Mouse (Mus musculus) midbrain, embryonic 12.5 days (tissue): ENCODE measurements around the gene Rimbp2. TPM values are rescaled to one million over a fixed set of nuclear protein-coding genes. Genes with fewer than 3 reads are reported as not detected.
"Not testable (repeated sequence)": the region's sequence is repeated elsewhere in the genome, so short reads cannot be mapped to it uniquely, and the experiment has no call there.

Source experiments
- ATAC-seq: fragments of 200-750 bp; cut with Nextera tagmentation; 2 replicates; pipeline ENCODE4 v1.8.0; 2017; ENCODE audit warnings: low read depth, moderate TSS enrichment, moderate library complexity; ENCODE audit not compliant: low FRiP score
- H3K27ac ChIP-seq: fragments of 300-500 bp; sonication (generic); replicated peaks from 2 replicates; pipeline ENCODE4 v1.5.1; 2016; ENCODE audit warnings: mild to moderate bottlenecking
- H3K27me3 ChIP-seq: fragments of 300-500 bp; sonication (generic); 2 replicates; pipeline ENCODE4 v1.6.1; 2016; ENCODE audit warnings: mild to moderate bottlenecking
- H3K36me3 ChIP-seq: fragments of 300-500 bp; sonication (generic); 2 replicates; pipeline ENCODE4 v1.6.1; 2016
- H3K4me1 ChIP-seq: fragments of 300-500 bp; sonication (generic); 2 replicates; pipeline ENCODE4 v1.6.1; 2016
- H3K4me2 ChIP-seq: fragments of 300-500 bp; sonication (generic); replicated peaks from 2 replicates; pipeline ENCODE4 v1.6.1; 2016; ENCODE audit warnings: mild to moderate bottlenecking, moderate library complexity
- H3K4me3 ChIP-seq: fragments of 300-500 bp; sonication (generic); 2 replicates; pipeline ENCODE4 v1.5.1; 2016; ENCODE audit warnings: mild to moderate bottlenecking
- H3K9ac ChIP-seq: fragments of 300-500 bp; sonication (generic); replicated peaks from 2 replicates; pipeline ENCODE4 v1.6.1; 2016; ENCODE audit warnings: mild to moderate bottlenecking, moderate library complexity
- H3K9me3 ChIP-seq: fragments of 300-500 bp; sonication (generic); 2 replicates; pipeline ENCODE4 v1.6.1; 2016; ENCODE audit warnings: mild to moderate bottlenecking
- WGBS: fragments of 180-500 bp; shearing (Covaris S2); methylation state at CpG from one replicate; pipeline ENCODE4 v1.1.7; 2016; 5-methylcytosine and 5-hydroxymethylcytosine counted together
- polyA plus RNA-seq: library from polyadenylated mRNA; unstranded; fragments of >200 nt; fragmentation: Nextera tagmentation; extraction: Ambion mirVana; gene quantifications from 2 replicates; pipeline ENCODE4 v1.2.1, GENCODE M21; 2016

Rimbp2 gene
- 1.9 and 2.5 TPM in 2 replicates for polyA plus RNA-seq

GRCm38 (mm10) chr5:128953278-128954070 is at the start of gene Rimbp2:
TSS of gene Rimbp2 (minus strand) at chr5:128953486.
- Histone ChIP-seq H3K27me3 (peaks cover 20% of the 10 kb centered on the region), H3K36me3 (no peaks in the 10 kb centered on the region), H3K27ac (peak within 1 kb of the TSS; percentile 70), H3K9me3 (peaks cover 6% of the 10 kb centered on the region; the same call in 1 of the 2 replicates), H3K4me1 (peaks cover 21% of the 10 kb centered on the region), H3K9ac (peak within 1 kb of the TSS; percentile 65), H3K4me2 (peak within 1 kb of the TSS; percentile 89), H3K4me3 (peak within 1 kb of the TSS; percentile 56)
- ATAC-seq: peak; percentile 75
- WGBS: 7% methylated on average over 17 of the region's 17 CpGs

- no peak for ATAC-seq
- no peak overlapping the region for H3K27ac ChIP-seq
- 66% methylated on average over 14 of the region's 14 CpGs for WGBS
- H3K4me1 ChIP-seq: peaks cover 26% of the 10 kb centered on the region
- no peak overlapping the region for H3K4me3 ChIP-seq
- H3K36me3 ChIP-seq: peaks cover 11% of the 10 kb centered on the region
- H3K9me3 ChIP-seq: no peaks in the 10 kb centered on the region
- H3K27me3 ChIP-seq: no peaks in the 10 kb centered on the region
- H3K9ac ChIP-seq: no peak overlapping the region; the same call in 1 of the 2 replicates
- H3K4me2 ChIP-seq: no peak overlapping the region
Observed at GRCm38 (mm10) chr5:129002571-129003011, 49.3 kb upstream of the Rimbp2 start.

GRCm38 (mm10) chr5:129000706-129001468 is 47.6 kb upstream of the Rimbp2 start:
- Histone ChIP-seq H3K36me3 (peaks cover 17% of the 10 kb centered on the region), H3K27ac (no peak overlapping the region), H3K9ac (no peak overlapping the region), H3K27me3 (no peaks in the 10 kb centered on the region), H3K4me1 (peaks cover 10% of the 10 kb centered on the region; the same call in 1 of the 2 replicates), H3K4me2 (no peak overlapping the region), H3K4me3 (no peak overlapping the region), H3K9me3 (no peaks in the 10 kb centered on the region)
- no peak for ATAC-seq
- WGBS: 39% methylated on average over 8 of the region's 8 CpGs

GRCm38 (mm10) chr5:128987141-128987954 is 34.1 kb upstream of the Rimbp2 start:
- Histone ChIP-seq H3K4me3 (no peak overlapping the region), H3K9me3 (no peaks in the 10 kb centered on the region), H3K4me2 (no peak overlapping the region), H3K36me3 (peaks cover 48% of the 10 kb centered on the region), H3K4me1 (no peaks in the 10 kb centered on the region), H3K27me3 (no peaks in the 10 kb centered on the region; the same call in 1 of the 2 replicates), H3K9ac (no peak overlapping the region), H3K27ac (no peak overlapping the region)
- WGBS: 84% methylated on average over 19 of the region's 19 CpGs
- ATAC-seq: no peak

GRCm38 (mm10) chr5:128985946-128986345 is 32.7 kb upstream of the Rimbp2 start:
- Histone ChIP-seq H3K4me3 (no peak overlapping the region), H3K4me2 (no peak overlapping the region), H3K9me3 (no peaks in the 10 kb centered on the region), H3K9ac (no peak overlapping the region), H3K4me1 (no peaks in the 10 kb centered on the region), H3K27me3 (peaks cover 4% of the 10 kb centered on the region; the same call in 1 of the 2 replicates), H3K27ac (no peak overlapping the region), H3K36me3 (peaks cover 34% of the 10 kb centered on the region)
- no peak for ATAC-seq
- WGBS: 88% methylated on average over 13 of the region's 13 CpGs

GRCm38 (mm10) chr5:128984536-128984935 is 31.2 kb upstream of the Rimbp2 start:
- Histone ChIP-seq H3K9ac (no peak overlapping the region), H3K27me3 (peaks cover 4% of the 10 kb centered on the region; the same call in 1 of the 2 replicates), H3K27ac (no peak overlapping the region), H3K4me1 (no peaks in the 10 kb centered on the region), H3K4me2 (no peak overlapping the region), H3K36me3 (peaks cover 25% of the 10 kb centered on the region; the same call in 1 of the 2 replicates), H3K4me3 (no peak overlapping the region), H3K9me3 (no peaks in the 10 kb centered on the region)
- no peak for ATAC-seq
- WGBS: 92% methylated on average over 6 of the region's 6 CpGs

GRCm38 (mm10) chr5:128981607-128982006 is 28.3 kb upstream of the Rimbp2 start:
- Histone ChIP-seq H3K4me2 (no peak overlapping the region), H3K27ac (no peak overlapping the region), H3K36me3 (peaks cover 17% of the 10 kb centered on the region; the same call in 1 of the 2 replicates), H3K27me3 (peaks cover 4% of the 10 kb centered on the region; the same call in 1 of the 2 replicates), H3K9ac (no peak overlapping the region), H3K9me3 (no peaks in the 10 kb centered on the region), H3K4me1 (no peaks in the 10 kb centered on the region), H3K4me3 (no peak overlapping the region)
- peak; percentile 62; the same call in 1 of the 2 replicates for ATAC-seq
- 31% methylated on average over 12 of the region's 12 CpGs for WGBS

GRCm38 (mm10) chr5:128980857-128981256 is 27.6 kb upstream of the Rimbp2 start:
- no peak for ATAC-seq
- Histone ChIP-seq H3K9ac (no peak overlapping the region), H3K4me1 (0 out of 2 replicates have a peak, but pooled peaks cover 7% of the 10 kb centered on the region), H3K36me3 (peaks cover 11% of the 10 kb centered on the region; the same call in 1 of the 2 replicates), H3K27ac (no peak overlapping the region), H3K4me2 (no peak overlapping the region), H3K4me3 (no peak overlapping the region), H3K27me3 (peaks cover 4% of the 10 kb centered on the region; the same call in 1 of the 2 replicates), H3K9me3 (no peaks in the 10 kb centered on the region)
- 75% methylated on average over 7 of the region's 7 CpGs for WGBS

GRCm38 (mm10) chr5:128978957-128979356 is 25.7 kb upstream of the Rimbp2 start:
- no peak for ATAC-seq

GRCm38 (mm10) chr5:128977466-128977865 is 24.2 kb upstream of the Rimbp2 start:
- H3K27me3 ChIP-seq, ATAC-seq, H3K27ac ChIP-seq, H3K36me3 ChIP-seq, H3K9ac ChIP-seq, H3K4me3 ChIP-seq, H3K4me2 ChIP-seq, H3K9me3 ChIP-seq, H3K4me1 ChIP-seq: not testable (repeated sequence)
- WGBS: 76% methylated on average over 1 of the region's 1 CpGs

More at GRCm38 (mm10) chr5:128978957-128979356, 25.7 kb upstream of the Rimbp2 start:
- Histone ChIP-seq H3K9ac (no peak overlapping the region), H3K4me3 (no peak overlapping the region), H3K9me3 (no peaks in the 10 kb centered on the region), H3K4me1 (0 out of 2 replicates have a peak, but pooled peaks cover 8% of the 10 kb centered on the region), H3K27me3 (peaks cover 4% of the 10 kb centered on the region; the same call in 1 of the 2 replicates), H3K36me3 (no peaks in the 10 kb centered on the region), H3K4me2 (no peak overlapping the region), H3K27ac (no peak overlapping the region)
- WGBS: 97% methylated on average over 7 of the region's 7 CpGs

- ATAC-seq: no peak
- Histone ChIP-seq H3K9ac (no peak overlapping the region), H3K4me2 (no peak overlapping the region), H3K36me3 (no peaks in the 10 kb centered on the region), H3K27ac (no peak overlapping the region), H3K4me1 (0 out of 2 replicates have a peak, but pooled peaks cover 8% of the 10 kb centered on the region), H3K4me3 (no peak overlapping the region), H3K27me3 (peaks cover 2% of the 10 kb centered on the region; the same call in 1 of the 2 replicates), H3K9me3 (no peaks in the 10 kb centered on the region)
- WGBS: 13% methylated on average over 4 of the region's 4 CpGs
Observed at GRCm38 (mm10) chr5:128976266-128976665, 23.0 kb upstream of the Rimbp2 start.
